Mouse (Mus musculus): ENCODE data around the gene 4931422A03Rik.

Gene 4931422A03Rik

DNA sequence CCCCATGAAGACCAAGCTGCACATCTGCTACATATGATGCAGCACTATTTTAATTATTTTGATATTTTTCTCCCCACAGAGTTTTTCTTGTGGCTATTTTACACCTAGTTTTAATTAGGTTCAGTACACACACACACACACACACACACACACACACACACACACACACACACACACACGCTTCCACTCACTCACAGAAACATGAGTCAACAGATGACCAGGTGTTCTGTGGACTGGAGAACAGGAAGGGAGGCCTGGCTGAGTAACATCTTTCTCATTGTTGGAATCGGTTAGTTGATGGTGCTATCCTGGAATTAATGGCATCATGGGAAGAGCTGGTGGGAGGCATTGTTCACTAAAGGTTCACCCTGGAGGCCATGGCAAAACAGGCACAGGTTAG lies 90.5 kb downstream of the 4931422A03Rik start:
- no peak for DNase-seq (ENCODE audit: extremely low spot score, low read depth, low spot score)

DNA sequence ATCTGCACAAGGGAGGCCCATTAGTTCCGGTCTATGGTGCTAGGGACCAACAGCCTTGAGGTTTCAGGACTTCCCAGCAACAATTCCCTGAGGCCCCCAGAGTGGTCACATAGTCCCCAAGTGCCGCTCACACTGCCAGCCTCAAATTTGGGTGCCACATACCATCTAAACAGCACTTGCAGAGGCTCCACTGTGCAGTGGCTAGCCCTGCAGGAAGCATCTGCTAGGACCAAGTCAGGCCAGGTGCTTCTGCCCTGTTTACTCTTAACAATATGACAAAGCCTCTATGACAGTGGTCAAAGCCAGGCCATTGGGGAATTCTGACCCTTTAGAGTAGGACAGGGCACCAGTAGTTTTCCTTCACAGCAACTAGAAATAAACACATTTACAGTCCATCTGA lies 91.5 kb downstream of the 4931422A03Rik start:
- DNase-seq (ENCODE audit: extremely low spot score, low read depth, low spot score), result no peak

DNA sequence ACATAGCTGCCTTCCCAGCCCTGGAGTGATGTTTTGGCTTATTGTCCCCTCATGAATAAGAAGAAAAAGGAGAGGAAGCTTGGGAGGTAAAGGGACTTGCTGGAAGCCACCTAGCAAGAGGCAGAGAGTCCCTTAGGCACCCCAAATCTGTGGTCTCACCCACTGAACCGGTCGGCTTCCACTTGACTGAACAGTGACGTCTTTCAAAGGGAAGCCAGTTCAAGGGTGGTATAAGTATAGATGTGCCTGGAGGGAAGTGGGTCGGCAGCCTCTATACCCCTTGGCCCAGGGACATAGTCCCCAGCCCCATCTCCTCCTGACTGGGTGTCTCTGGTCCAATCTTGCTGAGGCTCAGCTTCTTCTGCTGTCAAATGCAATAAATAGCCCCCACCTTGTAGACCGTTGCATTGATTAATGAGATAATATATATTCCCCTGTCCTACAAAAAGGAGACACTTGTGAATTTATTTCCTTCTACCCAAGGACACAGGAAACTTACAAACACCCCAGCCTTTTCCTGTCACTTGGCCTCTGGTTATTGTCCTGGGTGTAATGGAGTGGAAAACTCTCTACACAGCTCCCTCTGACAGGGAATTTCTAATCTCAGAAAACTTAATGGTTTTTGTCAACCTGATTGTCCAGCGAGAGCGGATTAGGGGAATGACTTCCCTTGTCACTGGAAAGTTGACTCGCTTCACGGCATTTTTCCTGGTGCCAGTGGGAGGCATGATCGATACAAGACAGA lies 92.3 kb downstream of the 4931422A03Rik start:
- DNase-seq (ENCODE audit: extremely low spot score, low read depth, low spot score), result no peak

DNA sequence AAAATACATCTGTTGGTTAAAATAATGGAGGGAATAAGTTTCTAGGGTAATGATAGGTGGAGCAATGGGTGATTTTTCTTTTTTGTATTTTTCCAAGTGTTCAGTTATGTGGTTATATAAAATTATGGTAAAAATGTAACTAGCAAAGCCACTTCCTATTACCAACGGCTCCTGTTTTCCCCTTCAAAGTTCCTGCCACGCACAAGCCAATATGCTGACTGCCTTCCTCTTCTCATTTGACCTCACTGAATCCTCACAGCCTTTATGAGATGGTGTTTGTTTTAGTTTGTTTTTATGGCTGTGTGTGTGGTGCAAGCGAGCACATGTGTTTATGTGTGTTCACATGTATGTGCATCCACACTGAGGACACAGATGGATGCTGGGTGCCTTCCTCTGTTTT lies 93.5 kb downstream of the 4931422A03Rik start:
- DNase-seq (ENCODE audit: extremely low spot score, low read depth, low spot score), result no peak

DNA sequence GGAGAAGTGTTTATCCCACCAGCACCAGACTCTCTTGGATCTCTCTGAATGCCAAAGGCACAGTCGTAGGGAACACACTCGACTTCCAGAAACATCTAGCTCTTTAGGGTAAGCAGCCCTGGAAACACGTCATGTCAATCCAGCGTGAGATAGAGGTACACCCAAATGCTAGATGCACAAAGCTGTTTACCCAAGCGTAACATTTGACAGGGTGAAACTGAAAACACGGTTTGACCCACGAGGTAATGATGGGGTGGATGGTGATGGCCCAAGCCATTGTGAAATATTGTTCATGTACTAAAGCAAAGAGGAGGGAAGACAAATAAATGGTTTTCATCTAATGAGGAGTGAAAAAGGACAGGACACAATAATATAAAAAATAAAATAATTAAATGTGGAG lies 93.9 kb downstream of the 4931422A03Rik start:
- no peak for DNase-seq (ENCODE audit: extremely low spot score, low read depth, low spot score)

DNA sequence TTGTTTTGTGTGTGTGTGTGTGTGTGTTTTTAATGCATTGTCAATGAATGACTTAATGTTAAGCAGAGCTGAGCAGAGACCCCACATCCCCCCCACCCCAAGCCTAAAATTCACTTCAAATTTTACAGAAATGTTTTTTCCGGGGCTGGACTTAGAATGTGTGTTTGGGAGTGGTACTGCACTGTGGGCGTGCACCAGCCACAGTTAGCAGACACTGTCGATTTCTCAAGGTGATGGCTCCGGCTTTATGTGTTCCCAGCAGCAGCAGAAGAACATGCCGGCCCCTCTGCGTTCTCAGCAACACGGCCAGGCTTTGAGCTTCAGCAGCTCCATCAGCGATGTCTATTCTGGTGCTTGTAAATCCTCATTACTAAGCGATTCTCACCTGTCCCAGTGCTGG lies 95.7 kb downstream of the 4931422A03Rik start:
- no peak for DNase-seq (ENCODE audit: extremely low spot score, low read depth, low spot score)

DNA sequence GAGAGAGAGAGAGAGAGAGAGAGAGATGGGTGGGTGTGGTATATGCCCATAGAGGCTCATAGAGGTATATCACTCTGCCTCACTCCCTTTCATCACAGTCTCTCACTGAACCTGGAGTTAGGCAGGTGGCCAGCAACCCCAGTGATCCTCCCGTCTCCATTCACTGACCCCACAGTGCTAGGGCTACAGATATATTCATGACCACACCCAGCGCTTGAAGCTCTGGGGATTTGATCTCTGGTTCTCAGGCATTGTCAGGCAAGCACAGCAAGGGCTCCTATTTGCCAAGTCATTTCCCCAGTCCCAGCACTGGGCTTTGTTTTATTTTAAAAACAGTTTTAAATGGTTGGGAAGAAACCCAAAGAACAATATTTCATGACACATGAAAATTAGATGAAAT lies 96.1 kb downstream of the 4931422A03Rik start:
- no peak for DNase-seq (ENCODE audit: extremely low spot score, low read depth, low spot score)

DNA sequence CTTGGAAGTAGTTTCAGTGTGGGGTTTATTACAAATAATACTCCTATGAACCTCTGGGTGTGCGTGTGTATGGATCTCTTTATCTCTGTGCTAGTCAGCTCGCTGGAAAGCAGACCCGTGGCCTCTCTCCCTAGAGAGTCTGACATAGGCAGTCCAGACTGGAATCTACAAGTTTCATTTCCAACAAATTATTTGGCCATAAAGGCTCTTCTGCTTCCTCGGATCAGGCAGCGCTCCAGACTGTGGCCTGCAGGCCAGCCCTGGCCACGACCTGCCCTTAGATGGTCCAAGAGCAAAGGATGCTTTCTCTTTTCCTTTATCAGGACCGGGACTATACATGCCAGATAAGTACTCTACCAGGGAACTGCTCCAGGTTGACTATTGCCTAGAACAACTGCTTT lies 96.7 kb downstream of the 4931422A03Rik start:
- DNase-seq (ENCODE audit: extremely low spot score, low read depth, low spot score), result no peak

DNA sequence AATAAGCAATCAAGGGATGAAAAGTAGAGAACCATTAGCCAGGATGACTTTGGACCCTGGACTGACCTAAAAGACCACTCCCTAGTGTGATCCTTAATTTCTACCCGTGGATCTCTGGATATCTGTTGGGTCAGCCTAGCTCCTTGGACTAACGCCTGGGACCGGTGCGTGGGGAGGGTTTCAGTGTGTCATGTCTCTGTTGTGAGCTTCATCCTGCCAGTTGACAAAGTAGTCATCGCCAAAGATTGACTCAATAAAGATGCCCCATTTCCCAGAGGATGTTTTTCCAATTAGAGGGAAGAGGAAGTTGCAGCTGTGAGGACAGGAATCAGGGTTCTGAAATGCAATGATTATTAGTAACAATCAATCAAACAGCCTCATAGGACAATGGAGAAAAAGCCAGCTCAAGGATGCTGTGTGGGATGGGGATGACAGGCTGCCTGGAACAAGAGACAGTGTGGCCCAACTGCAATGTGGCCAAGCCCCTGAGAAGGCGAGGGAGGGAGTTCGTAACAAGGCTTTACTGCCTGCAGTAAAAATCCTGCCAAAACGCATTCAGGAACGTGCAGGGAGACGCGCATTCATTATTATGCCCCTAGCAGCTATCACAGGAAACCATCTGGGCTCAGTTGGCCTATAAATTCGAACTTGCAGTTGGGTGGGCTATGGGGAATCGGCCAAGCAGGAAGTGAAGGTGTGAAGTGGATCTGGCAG lies 97.7 kb downstream of the 4931422A03Rik start:
- DNase-seq (ENCODE audit: extremely low spot score, low read depth, low spot score), result no peak

DNA sequence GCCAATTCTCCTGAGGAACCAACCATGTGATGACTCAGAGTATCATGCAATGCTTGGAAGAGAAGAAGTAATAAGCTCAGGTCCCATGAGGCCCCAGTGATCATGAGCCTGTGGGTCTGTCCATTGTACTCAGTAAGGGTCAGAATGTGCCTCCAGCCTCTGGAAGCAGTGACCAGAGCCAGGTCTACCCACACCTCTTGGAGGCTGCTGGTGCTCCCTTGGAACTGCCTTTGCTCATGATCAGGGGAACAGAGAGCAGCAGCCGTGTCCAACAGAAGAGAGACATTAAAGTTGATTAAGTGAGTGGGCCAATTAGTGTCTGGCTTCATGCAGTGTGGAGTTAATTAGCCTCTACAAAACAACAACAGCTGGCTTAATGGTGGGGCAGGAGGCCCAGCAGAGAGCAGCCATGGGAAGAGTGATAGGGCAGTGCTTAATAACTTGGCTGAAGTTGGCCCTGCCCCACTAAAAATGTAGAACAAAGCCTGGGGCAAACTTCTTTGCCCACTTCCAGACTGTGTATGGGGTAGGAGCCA lies 100.5 kb downstream of the 4931422A03Rik start:
- DNase-seq (ENCODE audit: extremely low spot score, low read depth, low spot score), result peak; percentile 37

DNA sequence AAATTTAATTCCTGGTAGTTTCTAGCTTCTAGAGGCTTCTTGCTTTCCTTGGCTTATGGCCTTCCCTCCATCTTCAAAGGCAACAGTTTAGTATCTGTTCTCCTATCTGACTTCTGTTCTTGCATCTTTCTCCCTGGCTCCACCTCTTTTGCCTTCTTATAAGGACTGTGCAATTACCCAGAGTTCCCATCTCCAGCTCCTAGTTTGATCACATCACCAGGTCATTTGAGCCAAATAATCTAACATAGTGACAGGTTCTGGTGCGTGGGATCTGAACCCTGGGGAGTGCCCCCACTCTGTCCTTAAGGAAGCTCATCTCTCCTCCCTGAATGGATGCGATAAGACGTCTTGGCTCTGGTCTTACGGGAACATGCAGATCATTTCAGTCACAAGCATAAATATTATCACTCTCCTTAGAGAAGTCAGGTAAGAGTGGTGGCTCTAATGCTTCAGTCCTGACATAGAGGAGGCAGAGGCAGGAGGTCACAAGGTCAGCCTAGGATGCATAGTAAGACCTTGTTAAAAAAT lies 101.5 kb downstream of the 4931422A03Rik start:
- DNase-seq (ENCODE audit: extremely low spot score, low read depth, low spot score), result no peak

DNA sequence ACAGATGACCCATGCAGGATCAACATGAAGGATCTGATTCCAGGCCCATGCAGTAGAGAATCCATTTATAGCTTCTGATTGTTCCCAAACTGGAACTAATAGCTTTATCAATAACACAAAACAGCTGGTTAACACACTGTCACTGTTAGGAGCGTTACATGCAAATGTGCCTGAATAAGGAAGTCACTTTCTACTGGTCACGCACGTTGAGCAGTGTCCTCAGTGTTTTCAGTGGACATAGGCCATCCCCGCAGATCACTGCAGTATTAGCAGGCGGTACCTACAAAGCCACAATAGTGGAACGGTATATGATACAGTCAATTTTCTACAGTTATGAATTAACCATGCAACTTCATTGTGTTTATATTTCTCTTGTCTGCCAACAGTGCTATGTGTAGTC lies 108.7 kb downstream of the 4931422A03Rik start:
- no peak for DNase-seq (ENCODE audit: extremely low spot score, low read depth, low spot score)

DNA sequence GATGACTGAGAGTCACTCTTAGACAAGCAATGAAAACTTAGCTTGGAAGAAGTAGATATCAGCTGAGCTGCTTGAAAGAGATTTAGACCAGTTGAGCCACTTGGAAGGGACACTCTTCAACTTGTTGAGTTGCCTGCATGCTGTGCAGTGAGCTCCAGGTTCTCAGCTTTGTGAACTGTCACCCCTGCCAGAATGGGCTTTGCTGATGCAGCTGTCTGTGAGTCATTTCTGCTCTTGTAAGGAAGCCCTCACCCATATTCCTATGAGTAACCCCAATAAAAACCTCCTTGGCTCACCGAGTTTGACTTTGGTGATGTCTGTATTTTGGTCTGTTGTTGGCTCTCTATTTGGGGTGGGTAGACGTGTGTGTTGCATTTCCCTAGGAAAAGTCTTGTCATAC lies 109.8 kb downstream of the 4931422A03Rik start:
- no peak for DNase-seq (ENCODE audit: extremely low spot score, low read depth, low spot score)

DNA sequence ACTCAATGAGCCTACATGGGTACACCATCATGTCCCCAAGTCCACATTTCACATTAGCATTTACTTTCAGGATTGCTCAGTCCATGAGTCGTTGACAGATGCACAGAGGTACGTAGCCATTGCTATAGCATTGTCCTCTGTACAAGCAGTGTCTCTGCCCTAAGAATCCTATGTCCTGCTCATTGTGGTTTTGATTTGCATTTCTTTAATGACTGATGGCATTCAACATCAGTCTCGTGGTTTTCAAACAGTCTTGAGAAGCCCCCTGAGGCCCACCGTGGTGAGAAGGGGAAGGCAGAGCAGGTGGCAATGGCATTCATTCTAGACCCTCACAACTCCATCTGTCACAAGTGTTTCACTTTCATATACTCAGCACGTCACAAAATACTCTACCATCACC lies 110.8 kb downstream of the 4931422A03Rik start:
- no peak for DNase-seq (ENCODE audit: extremely low spot score, low read depth, low spot score)
